Mouse (Mus musculus): ENCODE results near the gene Pias4. TPM values are rescaled to one million over a fixed set of nuclear protein-coding genes. Genes with fewer than 3 reads are reported as not detected.

The Pias4 gene
- polyA plus RNA-seq, 1 experiment from 2014 or later = 33.2 TPM

- H3K4me1 ChIP-seq (ENCODE audit: control insufficient read depth, insufficient read depth, low read length) = peaks cover 11% of the 10 kb centered on the region; the same call in 1 of the 2 replicates
- DNase-seq (ENCODE audit: low spot score) = peak; percentile 56
- peak overlapping the region; percentile 91 for H3K27ac ChIP-seq (replicated peaks; ENCODE audit: low read depth, low read length)
- H3K27me3 ChIP-seq (replicated peaks; ENCODE audit: control insufficient read depth, insufficient read depth, low read length) = peaks cover 32% of the 10 kb centered on the region
- 5% methylated on average over 19 of the region's 19 CpGs for WGBS
- H3K9ac ChIP-seq (ENCODE audit: low read depth, low read length) = peak overlapping the region; percentile 80
- peaks cover 24% of the 10 kb centered on the region for H3K36me3 ChIP-seq (ENCODE audit: control insufficient read depth, insufficient read depth, low read length)
- H3K4me2 ChIP-seq (ENCODE audit: low read depth, low read length) = peak overlapping the region; percentile 94
- peak; percentile 22 for ATAC-seq (ENCODE audit: low read depth)
- no peaks in the 10 kb centered on the region for H3K9me3 ChIP-seq (ENCODE audit: control insufficient read depth, low read length)
- H3K4me3 ChIP-seq (ENCODE audit: low read depth, low read length) = peak overlapping the region; percentile 66
Measured at GRCm38 (mm10) chr10:81192968-81193501, 25.3 kb upstream of the Pias4 start.

DNA sequence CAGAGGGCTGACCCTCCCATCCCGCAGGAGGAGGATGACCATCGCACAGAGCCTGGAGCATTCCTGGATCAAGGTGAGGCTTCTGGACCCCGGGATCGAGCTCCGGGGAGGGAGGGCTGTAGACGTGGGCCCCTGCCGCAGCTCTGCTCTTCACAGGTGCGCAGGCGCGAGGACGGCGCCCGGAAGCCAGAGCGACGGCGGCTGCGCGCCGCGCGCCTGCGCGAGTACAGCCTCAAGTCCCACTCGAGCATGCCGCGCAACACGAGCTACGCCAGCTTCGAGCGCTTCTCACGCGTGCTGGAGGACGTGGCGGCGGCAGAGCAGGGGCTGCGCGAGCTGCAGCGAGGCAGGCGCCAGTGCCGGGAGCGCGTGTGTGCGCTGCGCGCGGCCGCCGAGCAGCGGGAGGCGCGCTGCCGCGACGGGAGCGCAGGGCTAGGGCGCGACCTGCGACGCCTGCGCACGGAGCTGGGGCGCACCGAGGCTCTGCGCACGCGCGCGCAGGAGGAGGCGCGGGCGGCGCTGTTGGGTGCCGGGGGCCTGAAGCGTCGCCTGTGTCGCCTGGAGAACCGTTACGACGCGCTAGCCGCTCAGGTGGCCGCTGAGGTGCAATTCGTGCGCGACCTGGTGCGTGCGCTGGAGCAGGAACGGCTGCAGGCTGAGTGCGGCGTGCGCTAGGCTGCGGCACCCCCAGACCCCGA, 24.7 kb upstream of the Pias4 start:
- peak overlapping the region; percentile 66 for H3K4me3 ChIP-seq (ENCODE audit: low read depth, low read length)
- H3K36me3 ChIP-seq (ENCODE audit: control insufficient read depth, insufficient read depth, low read length) = peaks cover 26% of the 10 kb centered on the region
- peaks cover 32% of the 10 kb centered on the region for H3K27me3 ChIP-seq (replicated peaks; ENCODE audit: control insufficient read depth, insufficient read depth, low read length)
- H3K4me2 ChIP-seq (ENCODE audit: low read depth, low read length) = peak overlapping the region; percentile 94
- WGBS = 3% methylated on average over 20 of the region's 93 CpGs
- H3K4me1 ChIP-seq (ENCODE audit: control insufficient read depth, insufficient read depth, low read length) = peaks cover 11% of the 10 kb centered on the region; the same call in 1 of the 2 replicates
- peak; percentile 92 for DNase-seq (ENCODE audit: low spot score)
- H3K9me3 ChIP-seq (ENCODE audit: control insufficient read depth, low read length) = no peaks in the 10 kb centered on the region
- peak overlapping the region; percentile 91 for H3K27ac ChIP-seq (replicated peaks; ENCODE audit: low read depth, low read length)
- ATAC-seq (ENCODE audit: low read depth) = peak; percentile 91
- H3K9ac ChIP-seq (ENCODE audit: low read depth, low read length) = peak overlapping the region; percentile 80

DNA sequence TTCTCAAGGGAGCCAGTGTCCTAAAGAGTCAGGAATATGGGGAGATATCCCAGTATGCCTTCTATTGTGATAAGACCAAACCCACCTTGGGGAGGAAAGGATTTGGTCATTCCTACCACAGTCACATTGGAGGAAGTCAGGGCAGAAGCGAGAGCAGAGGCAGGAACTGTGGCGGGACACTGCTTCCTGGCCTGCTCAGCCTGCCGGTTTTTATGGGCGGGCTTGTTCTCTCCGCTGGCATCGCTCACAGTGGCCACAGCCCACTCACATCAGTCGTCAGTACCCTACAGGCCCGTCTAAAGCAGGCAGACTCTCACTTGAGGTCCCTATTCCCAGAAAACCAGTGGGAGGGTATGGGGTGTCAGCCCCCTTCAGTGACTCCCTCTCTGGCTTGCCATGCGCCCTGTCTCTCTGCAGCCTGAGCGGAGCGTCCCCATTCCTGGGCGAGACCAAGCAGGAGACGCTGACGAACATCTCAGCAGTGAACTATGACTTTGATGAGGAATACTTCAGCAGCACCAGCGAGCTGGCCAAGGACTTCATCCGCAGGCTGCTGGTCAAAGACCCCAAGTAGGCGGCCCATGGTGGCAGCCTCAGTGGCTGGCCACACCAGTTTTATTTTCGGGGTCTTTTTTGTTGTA, 23.7 kb upstream of the Pias4 start:
- Histone ChIP-seq H3K9me3 (ENCODE audit: control insufficient read depth, low read length) (no peaks in the 10 kb centered on the region), H3K27ac (replicated peaks; ENCODE audit: low read depth, low read length) (no peak overlapping the region), H3K9ac (ENCODE audit: low read depth, low read length) (no peak overlapping the region), H3K36me3 (ENCODE audit: control insufficient read depth, insufficient read depth, low read length) (peaks cover 36% of the 10 kb centered on the region), H3K4me3 (ENCODE audit: low read depth, low read length) (no peak overlapping the region), H3K27me3 (replicated peaks; ENCODE audit: control insufficient read depth, insufficient read depth, low read length) (peaks cover 31% of the 10 kb centered on the region), H3K4me2 (ENCODE audit: low read depth, low read length) (peak overlapping the region; percentile 94), H3K4me1 (ENCODE audit: control insufficient read depth, insufficient read depth, low read length) (peaks cover 11% of the 10 kb centered on the region; the same call in 1 of the 2 replicates)
- 84% methylated on average over 18 of the region's 18 CpGs for WGBS
- DNase-seq (ENCODE audit: low spot score) = no peak
- ATAC-seq (ENCODE audit: low read depth) = no peak

DNA sequence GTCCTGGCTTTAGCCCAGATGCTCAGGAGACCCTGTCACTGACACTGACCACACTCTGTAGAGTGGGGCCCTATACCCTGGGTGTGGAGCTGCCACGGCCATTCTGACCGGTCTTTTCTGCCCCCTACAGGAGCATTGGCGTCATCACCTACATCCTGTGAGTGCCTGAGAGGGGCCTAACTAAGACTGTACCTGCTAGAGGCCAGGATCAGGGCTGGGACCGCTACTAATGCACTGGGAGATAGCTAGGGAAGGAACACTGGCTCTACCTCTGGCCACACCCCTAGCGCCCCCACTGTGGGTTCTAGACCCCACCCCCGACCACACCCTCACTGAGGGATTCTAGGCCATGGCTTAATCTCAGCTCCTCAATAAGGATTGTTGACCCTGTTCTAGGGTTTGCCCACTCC, 23.2 kb upstream of the Pias4 start:
- Histone ChIP-seq H3K9me3 (ENCODE audit: control insufficient read depth, low read length) (no peaks in the 10 kb centered on the region), H3K27me3 (replicated peaks; ENCODE audit: control insufficient read depth, insufficient read depth, low read length) (peaks cover 26% of the 10 kb centered on the region), H3K4me1 (ENCODE audit: control insufficient read depth, insufficient read depth, low read length) (peaks cover 11% of the 10 kb centered on the region; the same call in 1 of the 2 replicates), H3K4me2 (ENCODE audit: low read depth, low read length) (no peak overlapping the region), H3K9ac (ENCODE audit: low read depth, low read length) (no peak overlapping the region), H3K27ac (replicated peaks; ENCODE audit: low read depth, low read length) (peak overlapping the region; percentile 35; the same call in 1 of the 2 replicates), H3K36me3 (ENCODE audit: control insufficient read depth, insufficient read depth, low read length) (peaks cover 38% of the 10 kb centered on the region), H3K4me3 (ENCODE audit: low read depth, low read length) (no peak overlapping the region)
- DNase-seq (ENCODE audit: low spot score) (no peak), ATAC-seq (ENCODE audit: low read depth) (no peak)
- WGBS = 74% methylated on average over 6 of the region's 6 CpGs

DNA sequence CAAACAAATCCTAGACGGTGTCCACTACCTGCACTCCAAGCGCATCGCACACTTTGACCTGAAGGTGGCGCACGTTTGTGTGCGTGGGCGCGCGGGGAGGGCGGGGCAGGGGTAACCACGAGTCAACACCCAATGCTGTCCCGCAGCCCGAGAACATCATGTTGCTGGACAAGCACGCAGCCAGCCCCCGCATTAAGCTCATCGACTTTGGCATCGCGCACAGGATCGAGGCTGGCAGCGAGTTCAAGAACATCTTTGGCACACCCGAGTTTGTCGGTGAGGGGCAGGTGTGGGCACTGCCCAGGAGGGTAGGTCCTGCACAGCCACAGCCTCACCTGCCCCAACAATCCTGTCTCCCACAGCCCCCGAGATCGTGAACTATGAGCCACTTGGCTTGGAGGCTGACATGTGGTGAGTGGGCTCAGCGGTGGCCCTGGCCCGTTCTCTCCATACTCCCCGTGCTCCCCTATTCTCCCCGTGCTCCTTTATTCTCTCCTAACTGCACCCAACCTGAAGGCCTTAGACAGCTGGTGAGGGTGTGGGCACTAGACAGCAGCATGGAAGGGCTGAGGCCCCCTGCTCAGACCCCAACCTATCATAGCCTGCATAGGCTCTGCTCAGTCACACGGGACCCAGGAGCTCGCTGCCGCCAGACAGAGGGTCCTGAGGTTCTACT, 22.7 kb upstream of the Pias4 start:
- no peak overlapping the region; the same call in 1 of the 2 replicates for H3K27ac ChIP-seq (replicated peaks; ENCODE audit: low read depth, low read length)
- H3K27me3 ChIP-seq (replicated peaks; ENCODE audit: control insufficient read depth, insufficient read depth, low read length) = peaks cover 22% of the 10 kb centered on the region
- no peak overlapping the region for H3K9ac ChIP-seq (ENCODE audit: low read depth, low read length)
- H3K4me1 ChIP-seq (ENCODE audit: control insufficient read depth, insufficient read depth, low read length) = peaks cover 11% of the 10 kb centered on the region; the same call in 1 of the 2 replicates
- H3K4me3 ChIP-seq (ENCODE audit: low read depth, low read length) = no peak overlapping the region
- H3K9me3 ChIP-seq (ENCODE audit: control insufficient read depth, low read length) = no peaks in the 10 kb centered on the region
- H3K4me2 ChIP-seq (ENCODE audit: low read depth, low read length) = no peak overlapping the region
- no peak for ATAC-seq (ENCODE audit: low read depth)
- H3K36me3 ChIP-seq (ENCODE audit: control insufficient read depth, insufficient read depth, low read length) = peaks cover 40% of the 10 kb centered on the region
- no peak for DNase-seq (ENCODE audit: low spot score)
- WGBS = 70% methylated on average over 31 of the region's 31 CpGs

DNA sequence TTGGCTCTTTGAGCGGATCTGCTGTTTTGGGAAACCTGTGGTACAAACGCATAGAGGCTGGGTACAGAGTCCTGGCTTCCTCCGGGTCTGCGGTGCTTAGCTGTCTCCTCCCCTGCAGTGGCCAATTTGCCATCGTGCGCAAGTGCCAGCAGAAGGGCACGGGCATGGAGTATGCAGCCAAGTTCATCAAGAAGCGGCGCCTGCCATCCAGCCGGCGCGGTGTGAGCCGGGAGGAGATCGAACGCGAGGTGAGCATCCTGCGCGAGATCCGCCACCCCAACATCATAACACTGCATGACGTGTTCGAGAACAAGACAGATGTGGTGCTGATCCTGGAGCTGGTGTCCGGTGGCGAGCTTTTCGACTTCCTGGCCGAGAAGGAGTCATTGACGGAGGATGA, 22.1 kb upstream of the Pias4 start:
- no peak for DNase-seq (ENCODE audit: low spot score)
- Histone ChIP-seq H3K4me3 (ENCODE audit: low read depth, low read length) (no peak overlapping the region), H3K9ac (ENCODE audit: low read depth, low read length) (no peak overlapping the region), H3K4me2 (ENCODE audit: low read depth, low read length) (no peak overlapping the region), H3K27me3 (replicated peaks; ENCODE audit: control insufficient read depth, insufficient read depth, low read length) (peaks cover 16% of the 10 kb centered on the region), H3K27ac (replicated peaks; ENCODE audit: low read depth, low read length) (no peak overlapping the region), H3K36me3 (ENCODE audit: control insufficient read depth, insufficient read depth, low read length) (peaks cover 46% of the 10 kb centered on the region), H3K4me1 (ENCODE audit: control insufficient read depth, insufficient read depth, low read length) (peaks cover 11% of the 10 kb centered on the region; the same call in 1 of the 2 replicates), H3K9me3 (ENCODE audit: control insufficient read depth, low read length) (no peaks in the 10 kb centered on the region)
- 85% methylated on average over 26 of the region's 26 CpGs for WGBS
- ATAC-seq (ENCODE audit: low read depth) = no peak

GRCm38 (mm10) chr10:81187161-81187560, 19.4 kb upstream of the Pias4 start:
- 96% methylated on average over 3 of the region's 9 CpGs for WGBS
- Histone ChIP-seq H3K27ac (replicated peaks; ENCODE audit: low read depth, low read length) (no peak overlapping the region), H3K36me3 (ENCODE audit: control insufficient read depth, insufficient read depth, low read length) (peaks cover 59% of the 10 kb centered on the region), H3K4me2 (ENCODE audit: low read depth, low read length) (no peak overlapping the region), H3K4me3 (ENCODE audit: low read depth, low read length) (no peak overlapping the region), H3K27me3 (replicated peaks; ENCODE audit: control insufficient read depth, insufficient read depth, low read length) (no peaks in the 10 kb centered on the region), H3K9ac (ENCODE audit: low read depth, low read length) (no peak overlapping the region), H3K4me1 (ENCODE audit: control insufficient read depth, insufficient read depth, low read length) (0 out of 2 replicates have a peak, but pooled peaks cover 3% of the 10 kb centered on the region), H3K9me3 (ENCODE audit: control insufficient read depth, low read length) (no peaks in the 10 kb centered on the region)
- no peak for DNase-seq (ENCODE audit: low spot score)
- ATAC-seq (ENCODE audit: low read depth) = no peak

DNA sequence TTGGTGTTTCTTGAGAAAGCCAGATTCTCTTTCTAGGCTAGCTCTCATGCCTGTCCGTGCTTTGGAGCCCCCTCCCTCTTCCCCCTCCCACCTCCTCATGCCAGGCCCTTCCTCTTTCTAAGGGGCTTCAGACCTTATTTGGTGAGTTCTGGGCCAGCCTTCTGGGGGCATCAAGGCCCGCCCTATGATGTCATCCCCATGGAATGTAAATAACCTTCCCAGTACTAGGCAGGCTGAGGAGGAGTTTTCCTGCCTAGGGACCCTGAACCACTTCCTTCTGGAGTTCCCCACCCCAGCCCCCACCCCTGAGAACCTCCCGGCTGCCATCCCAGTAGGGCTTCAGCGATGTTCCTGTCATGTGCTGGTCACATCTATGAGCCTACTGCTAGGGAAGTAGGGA, 17.0 kb upstream of the Pias4 start:
- Histone ChIP-seq H3K4me3 (ENCODE audit: low read depth, low read length) (no peak overlapping the region), H3K27ac (replicated peaks; ENCODE audit: low read depth, low read length) (peak overlapping the region; percentile 55)

More for the DNA sequence above, 17.0 kb upstream of the Pias4 start:
- H3K27me3 ChIP-seq (replicated peaks; ENCODE audit: control insufficient read depth, insufficient read depth, low read length) = no peaks in the 10 kb centered on the region
- no peak overlapping the region for H3K4me2 ChIP-seq (ENCODE audit: low read depth, low read length)
- no peaks in the 10 kb centered on the region for H3K4me1 ChIP-seq (ENCODE audit: control insufficient read depth, insufficient read depth, low read length)
- 35% methylated on average over 4 of the region's 4 CpGs for WGBS
- ATAC-seq (ENCODE audit: low read depth) (no peak), DNase-seq (ENCODE audit: low spot score) (peak; percentile 68)
- H3K9me3 ChIP-seq (ENCODE audit: control insufficient read depth, low read length) = no peaks in the 10 kb centered on the region
- H3K36me3 ChIP-seq (ENCODE audit: control insufficient read depth, insufficient read depth, low read length) = peaks cover 68% of the 10 kb centered on the region
- H3K9ac ChIP-seq (ENCODE audit: low read depth, low read length) = no peak overlapping the region

Measured in embryonic facial prominence, embryonic 14.5 days (tissue).